Mouse (Mus musculus) bone marrow, adult 2 months (tissue): ENCODE data around the gene Dock3. TPM values are rescaled to one million over a fixed set of nuclear protein-coding genes. Genes with fewer than 3 reads are reported as not detected.

ENCODE experiments used
- H3K27ac ChIP-seq: fragments of 200-500 bp; 2 replicates; pipeline ENCODE4 v1.5.1; 2012; ENCODE audit warnings: low read depth, mild to moderate bottlenecking, control low read depth, inconsistent platforms, low read length; ENCODE audit not compliant: control insufficient read depth, poor library complexity, insufficient read depth
- H3K4me1 ChIP-seq: fragments of 200-500 bp; 2 replicates; pipeline ENCODE4 v1.6.1; 2011; ENCODE audit warnings: low read length; ENCODE audit not compliant: control insufficient read depth, insufficient read depth
- H3K4me3 ChIP-seq: fragments of 200-500 bp; replicated peaks from 2 replicates; pipeline ENCODE3; 2011; ENCODE audit warnings: mild to moderate bottlenecking, low read depth, low read length, control low read depth; ENCODE audit not compliant: control insufficient read depth
- CTCF ChIP-seq: fragments of 200-500 bp; IDR thresholded peaks from 2 replicates; pipeline ENCODE4 v1.5.1; 2011; ENCODE audit warnings: low read length, control low read depth; ENCODE audit not compliant: control insufficient read depth, insufficient read depth
- POLR2A ChIP-seq: fragments of 200-500 bp; IDR thresholded peaks from 2 replicates; pipeline ENCODE4 v1.6.1; 2011; ENCODE audit warnings: low read depth, mild to moderate bottlenecking, control low read depth, low read length, borderline replicate concordance; ENCODE audit not compliant: control insufficient read depth
- WGBS: fragments of 180-500 bp; shearing (Covaris S2); methylation state at CpG from one replicate; pipeline ENCODE4 v1.1.7; 2018; 5-methylcytosine and 5-hydroxymethylcytosine counted together
- polyA plus RNA-seq: library from polyadenylated mRNA; stranded (reverse); fragments of >200 nt; gene quantifications from 2 replicates; pipeline ENCODE4 v1.2.4, GENCODE M21; 2011; ENCODE audit warnings: low replicate concordance; ENCODE audit not compliant: missing spikeins, insufficient read depth, insufficient read length

Gene Dock3
- polyA plus RNA-seq, 1 experiment: not detected

DNA sequence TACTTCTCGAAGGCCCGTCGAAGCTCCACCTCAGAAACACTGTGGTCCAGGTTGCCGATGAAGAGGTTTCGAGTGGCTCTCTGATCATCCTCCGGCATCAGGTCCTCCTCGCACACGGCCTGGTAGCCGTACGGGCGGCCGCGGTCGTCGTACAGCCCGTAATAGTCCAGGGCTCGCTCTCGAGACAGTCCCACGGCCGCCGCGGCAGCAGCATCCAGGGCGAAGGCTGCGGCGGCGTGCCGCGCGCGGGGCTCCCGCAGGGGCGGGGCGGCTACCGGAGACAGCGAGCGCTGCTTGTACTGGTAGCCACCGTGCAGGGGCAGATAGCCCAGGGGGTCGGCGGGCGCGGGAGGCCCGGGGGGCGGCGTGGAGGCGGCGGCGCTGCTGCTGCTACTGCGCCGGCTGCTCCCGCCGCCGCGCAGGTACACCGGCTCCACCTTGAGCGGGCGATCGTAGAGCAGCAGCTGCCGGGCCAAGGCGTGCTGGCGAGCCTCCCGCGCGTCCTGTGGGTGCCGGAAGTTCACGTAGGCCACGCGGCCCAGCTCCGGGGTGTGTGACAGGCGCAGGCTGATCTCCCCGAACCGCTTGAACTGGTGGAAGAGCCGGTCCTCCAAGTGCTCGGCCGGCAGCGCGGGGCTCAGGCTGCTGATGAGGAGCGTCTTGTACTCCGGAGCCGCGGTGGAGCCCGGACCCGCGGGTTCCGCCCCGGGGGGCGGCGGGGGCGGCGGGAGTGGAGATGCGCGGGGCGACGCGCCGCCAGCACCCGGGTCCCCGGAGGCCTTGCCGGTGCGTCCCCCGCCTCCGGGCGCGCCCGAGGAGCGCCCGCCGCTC lies 345.6 kb downstream of the Dock3 start:
- Histone ChIP-seq H3K4me3 (peak overlapping the region; percentile 85), H3K4me1 (peaks cover 4% of the 10 kb centered on the region; the same call in 1 of the 2 replicates), H3K27ac (peak overlapping the region; percentile 90; the same call in 1 of the 2 replicates)
- TF ChIP-seq CTCF (no peak), POLR2A (no peak; the same call in 1 of the 2 replicates)
- WGBS: 2% methylated on average over 107 of the region's 107 CpGs

GRCm38 (mm10) chr9:106884996-106885900 lies 346.5 kb downstream of the Dock3 start:
- 80% methylated on average over 44 of the region's 44 CpGs for WGBS
- Histone ChIP-seq H3K4me1 (peaks cover 2% of the 10 kb centered on the region; the same call in 1 of the 2 replicates), H3K27ac (peak overlapping the region; percentile 75; the same call in 1 of the 2 replicates), H3K4me3 (peak overlapping the region; percentile 85)
- TF ChIP-seq POLR2A: no peak
- TF ChIP-seq CTCF: no peak

- no peak overlapping the region for H3K27ac ChIP-seq
- peaks cover 2% of the 10 kb centered on the region; the same call in 1 of the 2 replicates for H3K4me1 ChIP-seq
- no peak overlapping the region for H3K4me3 ChIP-seq
- 81% methylated on average over 16 of the region's 16 CpGs for WGBS
- no peak for TF ChIP-seq POLR2A
- TF ChIP-seq CTCF: no peak
These were observed 347.4 kb downstream of the Dock3 start for GRCm38 (mm10) chr9:106884306-106884705.

DNA sequence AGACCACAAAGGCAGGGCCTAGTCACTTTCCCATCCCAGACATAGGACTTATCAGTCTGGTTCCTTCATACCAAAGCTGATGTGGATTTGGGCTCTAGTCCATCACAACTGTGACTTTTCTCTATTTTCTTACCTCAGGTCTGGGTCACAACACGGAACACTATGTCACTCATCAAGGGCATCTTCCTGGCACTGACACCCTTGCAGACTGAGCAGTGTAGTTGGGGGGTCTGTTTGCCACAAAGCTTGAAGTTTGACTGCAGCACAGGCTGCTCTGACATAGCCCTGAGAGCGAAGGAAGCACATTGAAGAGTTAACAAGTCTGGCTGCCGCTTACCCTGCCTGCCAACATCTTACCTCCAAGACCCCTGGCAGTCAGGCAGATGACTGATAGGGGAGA lies 348.6 kb downstream of the Dock3 start:
- Histone ChIP-seq H3K4me1 (peaks cover 2% of the 10 kb centered on the region; the same call in 1 of the 2 replicates), H3K4me3 (no peak overlapping the region), H3K27ac (peak overlapping the region; percentile 7; the same call in 1 of the 2 replicates)
- TF ChIP-seq CTCF: no peak
- TF ChIP-seq POLR2A: no peak
- 77% methylated on average over 3 of the region's 3 CpGs for WGBS

DNA sequence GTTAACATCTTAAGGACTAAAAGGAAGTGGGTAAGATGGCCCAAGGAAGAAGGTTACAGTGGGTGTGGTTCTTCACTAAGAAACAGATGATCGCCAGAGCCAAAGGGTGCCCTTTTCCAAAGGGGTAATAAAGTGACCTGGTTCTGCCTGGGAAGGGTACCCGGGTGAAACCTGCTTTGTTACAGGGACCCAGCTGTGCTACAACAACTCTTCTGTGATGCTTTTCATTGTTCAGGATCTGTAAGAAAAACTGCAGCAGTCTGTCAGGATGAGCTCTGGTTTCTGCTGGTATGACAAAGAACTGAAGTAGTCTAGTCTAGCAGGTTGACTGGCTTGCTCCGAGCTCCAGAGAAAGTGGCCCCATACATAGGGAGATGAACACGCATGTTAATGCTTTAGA lies 349.5 kb downstream of the Dock3 start:
- no peak for TF ChIP-seq POLR2A
- TF ChIP-seq CTCF: no peak
- 40% methylated on average over 4 of the region's 4 CpGs for WGBS
- H3K27ac ChIP-seq: no peak overlapping the region; the same call in 1 of the 2 replicates
- no peak overlapping the region for H3K4me3 ChIP-seq
- H3K4me1 ChIP-seq: peaks cover 2% of the 10 kb centered on the region; the same call in 1 of the 2 replicates

DNA sequence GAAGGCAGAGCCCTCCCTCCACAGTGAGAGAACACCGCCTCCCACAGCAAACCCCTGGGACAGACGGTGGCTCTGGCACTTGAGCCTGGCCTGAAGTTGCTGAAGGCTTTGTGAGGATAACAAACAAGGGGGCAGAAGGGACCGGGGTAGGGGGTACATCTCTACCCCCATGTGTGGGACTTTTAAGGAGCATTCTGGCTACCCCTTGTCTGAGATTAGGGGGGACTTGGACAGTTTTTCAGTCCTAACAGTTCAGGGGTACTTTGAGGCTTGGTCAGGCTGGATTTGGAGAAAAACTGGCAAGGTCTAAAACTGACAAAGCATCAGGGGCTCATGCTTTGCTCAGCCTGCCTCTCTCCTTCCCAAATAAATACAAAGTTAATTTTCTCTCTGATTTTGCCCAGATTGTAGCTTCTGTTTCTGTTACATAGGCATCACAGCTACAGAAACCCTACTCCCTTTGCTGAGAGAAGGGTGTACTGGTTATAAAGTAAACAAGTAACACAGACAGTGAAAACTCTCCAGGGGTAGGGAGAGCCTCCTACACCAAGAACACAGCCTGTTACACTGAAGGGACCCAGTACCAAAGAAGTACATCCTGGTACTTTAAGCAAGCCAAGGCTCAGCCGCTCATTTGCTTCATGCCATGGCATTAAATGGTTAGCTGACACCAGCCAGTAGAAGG lies 350.5 kb downstream of the Dock3 start:
- Histone ChIP-seq H3K4me1 (peaks cover 2% of the 10 kb centered on the region; the same call in 1 of the 2 replicates), H3K4me3 (no peak overlapping the region), H3K27ac (no peak overlapping the region)
- 75% methylated on average over 4 of the region's 4 CpGs for WGBS
- no peak for TF ChIP-seq CTCF
- TF ChIP-seq POLR2A: no peak

GRCm38 (mm10) chr9:106879471-106879870 lies 352.2 kb downstream of the Dock3 start:
- TF ChIP-seq CTCF: no peak
- no peak for TF ChIP-seq POLR2A
- 77% methylated on average over 4 of the region's 4 CpGs for WGBS
- Histone ChIP-seq H3K27ac (no peak overlapping the region), H3K4me1 (peaks cover 2% of the 10 kb centered on the region; the same call in 1 of the 2 replicates), H3K4me3 (no peak overlapping the region)

- H3K4me1 ChIP-seq: no peaks in the 10 kb centered on the region
- no peak overlapping the region for H3K4me3 ChIP-seq
- 93% methylated on average over 3 of the region's 3 CpGs for WGBS
- no peak for TF ChIP-seq POLR2A
- no peak for TF ChIP-seq CTCF
- H3K27ac ChIP-seq: no peak overlapping the region
These were observed 355.0 kb downstream of the Dock3 start for GRCm38 (mm10) chr9:106876666-106877065.
